Mouse (Mus musculus): Measurements from ENCODE around the gene Baiap2l1. TPM values are rescaled to one million over a fixed set of nuclear protein-coding genes. Genes with fewer than 3 reads are reported as not detected.

The Baiap2l1 gene
- total RNA-seq, 2 experiments from 2014 or later, result 2.2 to 4.0 TPM

GRCm38 (mm10) chr5:144256888-144257287 is 101.0 kb downstream of the Baiap2l1 start:
- no peak for DNase-seq

GRCm38 (mm10) chr5:144256541-144256870 is 101.4 kb downstream of the Baiap2l1 start:
- DNase-seq, result no peak

GRCm38 (mm10) chr5:144255632-144256540 is 102.0 kb downstream of the Baiap2l1 start:
- peak; percentile 53 for DNase-seq

GRCm38 (mm10) chr5:144254811-144255631 is 102.9 kb downstream of the Baiap2l1 start:
- DNase-seq, result peak; percentile 85

- no peak for DNase-seq
These were observed 103.6 kb downstream of the Baiap2l1 start for GRCm38 (mm10) chr5:144254122-144254810.

GRCm38 (mm10) chr5:144253212-144253611 is 104.7 kb downstream of the Baiap2l1 start:
- DNase-seq, result no peak

- DNase-seq, result no peak
These were observed 105.9 kb downstream of the Baiap2l1 start for GRCm38 (mm10) chr5:144251876-144252577.

GRCm38 (mm10) chr5:144249871-144250270 is 108.0 kb downstream of the Baiap2l1 start:
- no peak for DNase-seq

GRCm38 (mm10) chr5:144247906-144248585 is 109.9 kb downstream of the Baiap2l1 start:
- DNase-seq, result no peak

GRCm38 (mm10) chr5:144247307-144247706 is 110.6 kb downstream of the Baiap2l1 start:
- DNase-seq, result no peak

GRCm38 (mm10) chr5:144246669-144247068 is 111.2 kb downstream of the Baiap2l1 start:
- DNase-seq, result no peak

- no peak for DNase-seq
These were observed 112.3 kb downstream of the Baiap2l1 start for GRCm38 (mm10) chr5:144245592-144245991.

GRCm38 (mm10) chr5:144243901-144244487 is 113.9 kb downstream of the Baiap2l1 start, which contains the start of gene Bri3:
Gene Bri3 (plus strand): TSS chr5:144244437.
- no peak for DNase-seq

- DNase-seq, result no peak
These were observed 118.9 kb downstream of the Baiap2l1 start for GRCm38 (mm10) chr5:144238969-144239368.

GRCm38 (mm10) chr5:144234714-144235113 is 123.2 kb downstream of the Baiap2l1 start:
- DNase-seq, result no peak

GRCm38 (mm10) chr5:144234222-144234621 is 123.7 kb downstream of the Baiap2l1 start:
- no peak for DNase-seq

GRCm38 (mm10) chr5:144232531-144232930 is 125.4 kb downstream of the Baiap2l1 start:
- DNase-seq, result no peak

- no peak for DNase-seq
These were observed 126.5 kb downstream of the Baiap2l1 start for GRCm38 (mm10) chr5:144231410-144231809.

GRCm38 (mm10) chr5:144230216-144230615 is 127.7 kb downstream of the Baiap2l1 start:
- DNase-seq, result no peak

GRCm38 (mm10) chr5:144226220-144226619 is 131.7 kb downstream of the Baiap2l1 start:
- no peak for DNase-seq

All from gastrocnemius, postnatal 10 days (tissue).